Mouse (Mus musculus): ENCODE data around the gene Nup153.

DNA sequence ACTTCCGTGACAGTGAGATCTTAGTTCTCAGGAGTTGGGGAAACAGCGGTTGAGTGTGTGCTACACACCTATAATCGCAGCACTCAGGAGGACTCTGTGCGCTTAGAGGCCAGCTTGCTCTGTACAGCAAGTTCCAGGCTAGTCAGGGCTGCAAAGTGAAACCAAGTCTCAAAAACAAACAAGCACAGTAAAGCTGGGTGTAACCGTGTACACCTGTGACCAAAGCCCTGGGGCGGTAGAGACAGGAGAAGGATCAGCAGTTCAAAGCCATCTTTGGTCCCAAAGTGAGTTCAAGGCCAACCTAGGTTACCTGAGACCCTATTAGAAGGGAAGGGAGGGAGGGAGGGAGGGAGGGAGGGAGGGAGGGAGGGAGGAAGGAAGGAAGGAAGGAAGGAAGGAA lies 83.6 kb downstream of the Nup153 start:
- no peak for TF ChIP-seq CTCF (IDR thresholded peaks at IDR 0.05; ENCODE audit: extremely low read depth, insufficient read depth, insufficient read length, insufficient replicate concordance)
- no peak for TF ChIP-seq POLR2A (IDR thresholded peaks at IDR 0.05; ENCODE audit: low read depth, low read length)

Data from spleen, adult 2 months (tissue).